Mouse (Mus musculus) liver, postnatal 0 days (tissue): ENCODE data around the gene Cacng8.

Experiments
- CTCF ChIP-seq: sonication (generic); IDR thresholded peaks from 2 replicates; pipeline ENCODE4 v1.5.1; 2016; ENCODE audit warnings: antibody characterized with exemption, low read depth
- EP300 ChIP-seq: IDR thresholded peaks from 2 replicates; pipeline ENCODE4 v1.6.1; 2016; ENCODE audit warnings: antibody characterized with exemption, low read depth, mild to moderate bottlenecking

GRCm38 (mm10) chr7:3367569-3367968 lies 22.9 kb upstream of the Cacng8 start:
- TF ChIP-seq CTCF (no peak), EP300 (no peak)
